Mouse (Mus musculus): ENCODE measurements around the gene Foxp1. TPM values are rescaled to one million over a fixed set of nuclear protein-coding genes. Genes with fewer than 3 reads are reported as not detected.

Foxp1 gene
- polyA plus RNA-seq, 1 experiment = 73.4 TPM

DNA sequence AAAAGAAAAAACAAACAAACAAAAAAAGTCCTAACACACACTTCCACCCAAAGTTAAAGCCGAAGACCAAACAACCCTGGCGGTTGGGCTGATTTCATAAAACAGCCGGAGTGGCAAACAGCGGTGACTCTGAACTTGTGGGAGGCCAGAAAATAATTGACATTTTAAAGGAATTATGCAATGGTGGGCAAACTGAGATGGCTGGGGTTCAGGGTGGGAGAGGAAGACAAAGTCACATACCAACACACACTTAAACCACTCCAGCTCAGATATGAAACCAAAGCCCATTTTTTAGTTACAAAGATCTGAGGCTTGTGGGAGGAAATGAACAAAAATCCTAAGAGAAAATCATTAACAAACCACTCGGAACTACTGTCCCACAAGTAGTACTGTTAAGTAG, 17.6 kb upstream of the Foxp1 start:
- Histone ChIP-seq H3K4me3 (ENCODE audit: insufficient read depth, low read length) (no peak overlapping the region), H3K4me1 (ENCODE audit: control insufficient read depth, insufficient read depth, low read length) (no peaks in the 10 kb centered on the region), H3K27ac (ENCODE audit: insufficient read depth, low read depth, low read length) (no peak overlapping the region)
- TF ChIP-seq CTCF (IDR thresholded peaks at IDR 0.05; ENCODE audit: low read depth, low read length) (no peak), POLR2A (IDR thresholded peaks at IDR 0.05; ENCODE audit: borderline replicate concordance, low read depth, low read length) (no peak)

- Histone ChIP-seq H3K27ac (ENCODE audit: insufficient read depth, low read depth, low read length) (no peak overlapping the region), H3K4me3 (ENCODE audit: insufficient read depth, low read length) (no peak overlapping the region), H3K4me1 (ENCODE audit: control insufficient read depth, insufficient read depth, low read length) (no peaks in the 10 kb centered on the region)
- TF ChIP-seq POLR2A (IDR thresholded peaks at IDR 0.05; ENCODE audit: borderline replicate concordance, low read depth, low read length) = no peak
- no peak for TF ChIP-seq CTCF (IDR thresholded peaks at IDR 0.05; ENCODE audit: low read depth, low read length)
These were observed 15.8 kb upstream of the Foxp1 start for GRCm38 (mm10) chr6:99538194-99538941.

- Histone ChIP-seq H3K27ac (ENCODE audit: insufficient read depth, low read depth, low read length) (no peak overlapping the region), H3K4me1 (ENCODE audit: control insufficient read depth, insufficient read depth, low read length) (no peaks in the 10 kb centered on the region), H3K4me3 (ENCODE audit: insufficient read depth, low read length) (no peak overlapping the region)
- TF ChIP-seq POLR2A (IDR thresholded peaks at IDR 0.05; ENCODE audit: borderline replicate concordance, low read depth, low read length) = no peak
- no peak for TF ChIP-seq CTCF (IDR thresholded peaks at IDR 0.05; ENCODE audit: low read depth, low read length)
These were observed 11.8 kb upstream of the Foxp1 start for GRCm38 (mm10) chr6:99534211-99534745.

DNA sequence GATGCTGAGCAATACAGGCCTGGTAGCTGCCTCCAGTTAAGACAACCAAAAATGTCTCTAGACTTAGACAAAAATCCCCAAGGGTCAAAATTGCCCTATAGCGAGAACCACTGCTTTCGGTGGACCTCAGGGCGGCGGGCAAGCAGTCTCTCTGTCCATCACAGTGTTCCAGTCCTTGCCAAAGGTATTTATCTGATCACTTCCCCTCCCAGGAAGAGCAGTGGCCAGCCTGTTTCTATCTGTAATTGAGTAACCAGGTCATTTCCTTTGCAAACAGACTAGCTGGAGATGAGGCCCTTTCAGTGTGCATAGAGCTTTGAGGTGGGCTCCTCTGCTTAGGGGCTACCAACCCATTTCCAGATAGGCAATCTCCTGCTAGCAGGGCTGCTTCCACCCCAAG, 9.9 kb upstream of the Foxp1 start:
- Histone ChIP-seq H3K4me1 (ENCODE audit: control insufficient read depth, insufficient read depth, low read length) (no peaks in the 10 kb centered on the region), H3K27ac (ENCODE audit: insufficient read depth, low read depth, low read length) (no peak overlapping the region), H3K4me3 (ENCODE audit: insufficient read depth, low read length) (no peak overlapping the region)
- TF ChIP-seq CTCF (IDR thresholded peaks at IDR 0.05; ENCODE audit: low read depth, low read length) (no peak), POLR2A (IDR thresholded peaks at IDR 0.05; ENCODE audit: borderline replicate concordance, low read depth, low read length) (no peak)

GRCm38 (mm10) chr6:99528972-99529371, 6.5 kb upstream of the Foxp1 start:
- Histone ChIP-seq H3K4me1 (ENCODE audit: control insufficient read depth, insufficient read depth, low read length) (no peaks in the 10 kb centered on the region), H3K27ac (ENCODE audit: insufficient read depth, low read depth, low read length) (no peak overlapping the region), H3K4me3 (ENCODE audit: insufficient read depth, low read length) (no peak overlapping the region)
- no peak for TF ChIP-seq CTCF (IDR thresholded peaks at IDR 0.05; ENCODE audit: low read depth, low read length)
- no peak for TF ChIP-seq POLR2A (IDR thresholded peaks at IDR 0.05; ENCODE audit: borderline replicate concordance, low read depth, low read length)

- TF ChIP-seq POLR2A (IDR thresholded peaks at IDR 0.05; ENCODE audit: borderline replicate concordance, low read depth, low read length) = no peak
- TF ChIP-seq CTCF (IDR thresholded peaks at IDR 0.05; ENCODE audit: low read depth, low read length) = 0 out of 2 replicates have a peak, but pooled peaks have one; percentile 25
- no peak overlapping the region for H3K4me3 ChIP-seq (ENCODE audit: insufficient read depth, low read length)
- no peak overlapping the region for H3K27ac ChIP-seq (ENCODE audit: insufficient read depth, low read depth, low read length)
- H3K4me1 ChIP-seq (ENCODE audit: control insufficient read depth, insufficient read depth, low read length) = no peaks in the 10 kb centered on the region
These were observed 5.1 kb upstream of the Foxp1 start for GRCm38 (mm10) chr6:99527457-99528105.

DNA sequence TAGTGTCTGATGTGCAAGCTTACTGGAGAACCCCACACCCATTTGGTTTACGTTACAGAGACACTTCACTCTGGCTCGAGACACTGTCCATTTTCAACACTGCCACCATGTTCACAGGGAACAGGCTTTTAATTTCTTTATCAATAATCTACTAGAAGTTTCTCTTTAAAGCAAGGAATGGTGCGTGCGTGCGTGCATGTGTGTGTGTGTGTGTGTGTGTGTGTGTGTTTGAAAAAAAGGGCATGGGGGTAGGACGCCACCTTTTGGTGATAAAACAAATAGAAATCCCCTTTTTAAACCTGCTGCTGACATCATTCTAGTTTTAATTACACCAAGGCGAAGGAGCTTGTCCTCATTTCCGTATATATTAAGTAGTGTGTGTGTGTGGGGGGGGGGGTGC, 2.8 kb upstream of the Foxp1 start:
- H3K4me3 ChIP-seq (ENCODE audit: insufficient read depth, low read length) = no peak overlapping the region
- no peaks in the 10 kb centered on the region for H3K4me1 ChIP-seq (ENCODE audit: control insufficient read depth, insufficient read depth, low read length)
- peak; percentile 24; the same call in 1 of the 2 replicates for TF ChIP-seq CTCF (IDR thresholded peaks at IDR 0.05; ENCODE audit: low read depth, low read length)
- no peak for TF ChIP-seq POLR2A (IDR thresholded peaks at IDR 0.05; ENCODE audit: borderline replicate concordance, low read depth, low read length)

GRCm38 (mm10) chr6:99523679-99524370, 1.3 kb upstream of the Foxp1 start:
- peak overlapping the region; percentile 67 for H3K4me3 ChIP-seq (ENCODE audit: insufficient read depth, low read length)
- H3K4me1 ChIP-seq (ENCODE audit: control insufficient read depth, insufficient read depth, low read length) = peaks cover 8% of the 10 kb centered on the region
- H3K27ac ChIP-seq (ENCODE audit: insufficient read depth, low read depth, low read length) = peak overlapping the region; percentile 92
- TF ChIP-seq POLR2A (IDR thresholded peaks at IDR 0.05; ENCODE audit: borderline replicate concordance, low read depth, low read length) (no peak), CTCF (IDR thresholded peaks at IDR 0.05; ENCODE audit: low read depth, low read length) (no peak)

More for the DNA sequence above, 2.8 kb upstream of the Foxp1 start:
- no peak overlapping the region for H3K27ac ChIP-seq (ENCODE audit: insufficient read depth, low read depth, low read length)

- H3K4me1 ChIP-seq (ENCODE audit: control insufficient read depth, insufficient read depth, low read length) = peaks cover 8% of the 10 kb centered on the region
- H3K27ac ChIP-seq (ENCODE audit: insufficient read depth, low read depth, low read length) = peak overlapping the region; percentile 92
- TF ChIP-seq POLR2A (IDR thresholded peaks at IDR 0.05; ENCODE audit: borderline replicate concordance, low read depth, low read length) (no peak), CTCF (IDR thresholded peaks at IDR 0.05; ENCODE audit: low read depth, low read length) (no peak)
- H3K4me3 ChIP-seq (ENCODE audit: insufficient read depth, low read length) = peak overlapping the region; percentile 67
These were observed 650 bp upstream of the Foxp1 start for GRCm38 (mm10) chr6:99523109-99523632.
